Mouse (Mus musculus) heart, adult 2 months (tissue): Measurements from ENCODE around the gene B4galt5.

Experiments used
- CTCF ChIP-seq: fragments of 200-600 bp; IDR thresholded peaks from 2 replicates; pipeline ENCODE4 v1.8.1; 2022; ENCODE audit warnings: antibody characterized with exemption, mild to moderate bottlenecking, moderate library complexity
- EP300 ChIP-seq: fragments of 200-500 bp; IDR thresholded peaks from 2 replicates; pipeline ENCODE4 v1.6.1; 2011; ENCODE audit warnings: low read depth, low read length, control low read depth; ENCODE audit not compliant: insufficient read depth
- POLR2A ChIP-seq: fragments of 200-500 bp; IDR thresholded peaks from 2 replicates; pipeline ENCODE4 v1.6.1; 2011; ENCODE audit warnings: mild to moderate bottlenecking, low read depth, low read length, control low read depth; ENCODE audit not compliant: insufficient read depth

GRCm38 (mm10) chr2:167365063-167365462 is 16.1 kb upstream of the B4galt5 start:
- no peak for TF ChIP-seq EP300
- TF ChIP-seq POLR2A, result no peak
- TF ChIP-seq CTCF, result no peak
